9 mouse cellular contexts compared by ENCODE assay signal in the genomic region with DNA sequence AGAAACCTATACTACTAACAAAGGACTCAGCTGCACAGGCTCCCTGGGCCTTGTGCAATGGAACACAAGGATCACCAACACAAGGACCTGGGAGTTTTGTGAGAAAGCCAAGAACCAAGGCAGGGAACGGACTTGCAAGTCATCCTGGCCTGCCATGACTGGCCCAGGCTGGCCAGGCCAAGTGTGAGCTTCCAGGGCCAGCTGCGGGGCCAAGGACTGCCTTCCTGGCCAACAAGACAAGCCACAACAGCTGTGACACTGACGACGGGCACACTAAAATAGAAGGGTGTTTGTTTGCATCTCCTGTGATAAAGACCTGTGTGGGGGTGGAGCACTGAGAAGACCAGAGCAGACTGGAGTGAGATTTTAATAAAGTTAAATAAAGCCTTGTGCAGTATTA.
DNase-seq lines count a peak whose midpoint lies in the region; ATAC-seq lines count a peak whose summit lies in the region.
"Had no signal": no experiment of that assay in that cellular context is flagged by ENCODE, and none has a peak within 500 bp of the region (broad histone marks: within the 10 kb centered on the region; RNA-seq: fewer than 3 reads in every experiment).

No protein-coding gene starts in this region.

- intact Hi-C loops in heart, postnatal 25 days (cut with DNase I) = no loop called here

- no peaks in the 10 kb centered on the region for H3K36me3 ChIP-seq in kidney, embryonic 15.5 days
- H3K36me3 ChIP-seq: embryonic facial prominence, embryonic 12.5 days had no signal

- no peak overlapping the region for H3K27ac ChIP-seq in kidney, embryonic 15.5 days
- H3K27ac ChIP-seq: embryonic facial prominence, embryonic 12.5 days had no signal

- peak; percentile 34 for DNase-seq in kidney, adult 11 months
- DNase-seq in 416B (ENCODE audit: low read depth) = peak; percentile 44
- DNase-seq in adrenal gland, postnatal 14 days = peak; percentile 73
- peak; percentile 55 for DNase-seq in heart, postnatal 25 days (ENCODE audit: low spot score)
- no peak for DNase-seq in yolk sac, embryonic 10.5 days (ENCODE audit: low spot score)
- no peak for DNase-seq in left cerebral cortex, adult 11 months (ENCODE audit: low spot score)
- no peak for DNase-seq in frontal cortex, adult 2 months (ENCODE audit: extremely low spot score in 1 of 2, low spot score in 1 of 2)

- H3K4me2 ChIP-seq in kidney, embryonic 15.5 days = no peak overlapping the region
- H3K4me2 ChIP-seq: embryonic facial prominence, embryonic 12.5 days had no signal

- no peak for ATAC-seq in kidney, embryonic 15.5 days (replicated peaks; ENCODE audit: low FRiP score)

- H3K9ac ChIP-seq in kidney, embryonic 15.5 days = no peak overlapping the region
- H3K9ac ChIP-seq: embryonic facial prominence, embryonic 12.5 days had no signal

- no peaks in the 10 kb centered on the region for H3K9me3 ChIP-seq in kidney, embryonic 15.5 days (replicated peaks)
- H3K9me3 ChIP-seq: embryonic facial prominence, embryonic 12.5 days had no signal

- no peak overlapping the region for H3K4me3 ChIP-seq in kidney, embryonic 15.5 days (replicated peaks)
- H3K4me3 ChIP-seq: embryonic facial prominence, embryonic 12.5 days had no signal

- no peaks in the 10 kb centered on the region for H3K27me3 ChIP-seq in kidney, embryonic 15.5 days
- H3K27me3 ChIP-seq: embryonic facial prominence, embryonic 12.5 days had no signal

- 0 out of 2 replicates have a peak, but pooled peaks cover 4% of the 10 kb centered on the region for H3K4me1 ChIP-seq in kidney, embryonic 15.5 days
- H3K4me1 ChIP-seq: embryonic facial prominence, embryonic 12.5 days had no signal

- WGBS in kidney, embryonic 15.5 days = 61% methylated on average over 4 of the region's 4 CpGs

Comparison
In these comparisons a context has a peak if more than half of its experiments do, and no peak if none do; other contexts are left out.
1. DNase-seq: peak in kidney, adult 11 months (single experiment), 416B (single experiment), adrenal gland, postnatal 14 days (single experiment) and heart, postnatal 25 days (single experiment); none in yolk sac, embryonic 10.5 days (single experiment), left cerebral cortex, adult 11 months (single experiment) and frontal cortex, adult 2 months (0 of 2).